Comparison of ENCODE assay signal across 26 mouse cellular contexts in the genomic region with DNA sequence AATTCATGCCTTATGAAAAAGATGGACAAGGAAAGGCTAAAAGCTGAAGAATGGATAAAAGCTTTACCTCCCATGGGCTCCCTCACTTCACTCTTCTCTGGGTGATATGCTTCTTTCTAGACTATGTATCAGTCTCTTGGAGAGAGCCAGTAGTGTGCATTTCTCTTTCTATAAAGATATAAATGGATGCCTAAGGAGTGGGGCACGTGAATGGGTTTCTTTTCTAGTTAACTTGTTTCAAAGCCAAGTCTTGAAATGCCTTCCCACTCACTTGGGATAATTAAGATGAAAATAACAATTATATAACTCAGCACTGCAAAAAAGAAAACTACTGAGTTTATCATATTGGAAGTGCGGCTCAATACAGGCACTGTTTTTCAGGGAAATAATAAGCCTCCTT.
"Had no signal": no experiment of that assay in that cellular context is flagged by ENCODE, and none has a peak within 500 bp of the region (broad histone marks: within the 10 kb centered on the region; RNA-seq: fewer than 3 reads in every experiment).

No protein-coding gene starts in this region.

- H3K9ac ChIP-seq: heart, embryonic 12.5 days; hindbrain, embryonic 12.5 days; hindbrain, embryonic 15.5 days; limb, embryonic 12.5 days; liver, embryonic 13.5 days; liver, embryonic 15.5 days; liver, postnatal 0 days had no signal

- H3K9me3 ChIP-seq: heart, embryonic 10.5 days; heart, embryonic 12.5 days; hindbrain, embryonic 10.5 days; hindbrain, embryonic 12.5 days; hindbrain, embryonic 15.5 days; limb, embryonic 10.5 days; limb, embryonic 12.5 days; liver, embryonic 13.5 days; liver, embryonic 15.5 days had no signal

- H3K4me1 ChIP-seq: heart, embryonic 10.5 days; heart, embryonic 12.5 days; hindbrain, embryonic 10.5 days; hindbrain, embryonic 12.5 days; hindbrain, embryonic 15.5 days; limb, embryonic 10.5 days; limb, embryonic 12.5 days; liver, embryonic 13.5 days; liver, embryonic 15.5 days had no signal

- H3K4me2 ChIP-seq: heart, embryonic 12.5 days; hindbrain, embryonic 12.5 days; hindbrain, embryonic 15.5 days; limb, embryonic 12.5 days; liver, embryonic 11.5 days; liver, embryonic 13.5 days; liver, embryonic 15.5 days had no signal

- H3K27me3 ChIP-seq: heart, embryonic 12.5 days; hindbrain, embryonic 12.5 days; hindbrain, embryonic 15.5 days; limb, embryonic 12.5 days; liver, embryonic 13.5 days; liver, embryonic 15.5 days had no signal

- H3K27ac ChIP-seq: gastrocnemius, adult 2 months; heart, embryonic 10.5 days; hindbrain, embryonic 10.5 days; hindbrain, embryonic 12.5 days; hindbrain, embryonic 15.5 days; hindbrain, postnatal 0 days; left cerebral cortex, adult 2 months; limb, embryonic 10.5 days; limb, embryonic 12.5 days; liver, embryonic 13.5 days; liver, embryonic 15.5 days had no signal

- ATAC-seq: hindbrain, postnatal 0 days; liver, postnatal 0 days had no signal

- H3K4me3 ChIP-seq: gastrocnemius, adult 2 months; heart, embryonic 10.5 days; heart, embryonic 12.5 days; hindbrain, embryonic 10.5 days; hindbrain, embryonic 12.5 days; hindbrain, embryonic 15.5 days; left cerebral cortex, adult 2 months; limb, embryonic 10.5 days; limb, embryonic 12.5 days; liver, embryonic 13.5 days; liver, embryonic 15.5 days had no signal

- DNase-seq: gastrocnemius, adult 2 months; gastrocnemius, postnatal 10 days; gastrocnemius, postnatal 25 days; heart, adult 18-20 months; heart, postnatal 10 days; heart, postnatal 4 days; kidney, adult 18-20 months; kidney, adult 8-10 months; kidney, postnatal 10 days; kidney, postnatal 25 days; kidney, postnatal 4 days; layer of hippocampus, adult 9-11 months; liver; liver, embryonic 13.5 days; liver, postnatal 0 days had no signal

- H3K36me3 ChIP-seq: heart, embryonic 10.5 days; heart, embryonic 12.5 days; hindbrain, embryonic 10.5 days; hindbrain, embryonic 12.5 days; hindbrain, embryonic 15.5 days; limb, embryonic 10.5 days; limb, embryonic 12.5 days; liver, embryonic 13.5 days; liver, embryonic 15.5 days had no signal
